Mouse (Mus musculus) midbrain, embryonic 10.5 days (tissue): ENCODE results near the gene Ttc1. TPM values are rescaled to one million over a fixed set of nuclear protein-coding genes. Genes with fewer than 3 reads are reported as not detected.

Experiments
- DNase-seq: peaks from one replicate; pipeline ENCODE4 v3.0.0-alpha.2; 2017; ENCODE audit warnings: low spot score
- H3K27ac ChIP-seq: fragments of 300-500 bp; sonication (generic); replicated peaks from 2 replicates; pipeline ENCODE4 v1.5.1; 2016; ENCODE audit warnings: mild to moderate bottlenecking
- H3K27me3 ChIP-seq: fragments of 300-500 bp; sonication (generic); 2 replicates; pipeline ENCODE4 v1.6.1; 2016; ENCODE audit warnings: low read depth, mild to moderate bottlenecking; ENCODE audit not compliant: poor library complexity, severe bottlenecking
- H3K36me3 ChIP-seq: fragments of 300-500 bp; sonication (generic); 2 replicates; pipeline ENCODE4 v1.6.1; 2016; ENCODE audit warnings: mild to moderate bottlenecking, moderate library complexity
- H3K4me1 ChIP-seq: fragments of 300-500 bp; sonication (generic); 2 replicates; pipeline ENCODE4 v1.6.1; 2016
- H3K4me3 ChIP-seq: fragments of 300-500 bp; sonication (generic); 2 replicates; pipeline ENCODE4 v1.5.1; 2016; ENCODE audit warnings: mild to moderate bottlenecking, moderate library complexity
- H3K9me3 ChIP-seq: fragments of 300-500 bp; sonication (generic); replicated peaks from 2 replicates; pipeline ENCODE4 v1.6.1; 2016; ENCODE audit warnings: mild to moderate bottlenecking
- WGBS: fragments of 180-500 bp; shearing (Covaris S2); methylation state at CpG from one replicate; pipeline ENCODE4 v1.1.7; 2016; 5-methylcytosine and 5-hydroxymethylcytosine counted together
- polyA plus RNA-seq: library from polyadenylated mRNA; unstranded; fragments of >200 nt; fragmentation: Nextera tagmentation; extraction: Ambion mirVana; gene quantifications from 2 replicates; pipeline ENCODE4 v1.2.1, GENCODE M21; 2016

Ttc1 gene
- polyA plus RNA-seq, 1 experiment from 2014 or later = 85.7 TPM

GRCm38 (mm10) chr11:43758436-43758835, 10.6 kb upstream of the Ttc1 start:
- H3K27me3 ChIP-seq = no peaks in the 10 kb centered on the region
- no peaks in the 10 kb centered on the region for H3K36me3 ChIP-seq
- H3K9me3 ChIP-seq = no peaks in the 10 kb centered on the region
- H3K4me3 ChIP-seq = no peak overlapping the region
- H3K27ac ChIP-seq = no peak overlapping the region
- no peaks in the 10 kb centered on the region for H3K4me1 ChIP-seq
- 75% methylated on average over 2 of the region's 2 CpGs for WGBS
- DNase-seq = no peak

GRCm38 (mm10) chr11:43755411-43755810, 7.6 kb upstream of the Ttc1 start:
- DNase-seq = no peak
- Histone ChIP-seq H3K27me3 (no peaks in the 10 kb centered on the region), H3K36me3 (no peaks in the 10 kb centered on the region), H3K4me3 (no peak overlapping the region), H3K9me3 (no peaks in the 10 kb centered on the region), H3K4me1 (no peaks in the 10 kb centered on the region), H3K27ac (no peak overlapping the region)
- 73% methylated on average over 5 of the region's 5 CpGs for WGBS

GRCm38 (mm10) chr11:43754568-43754967, 6.8 kb upstream of the Ttc1 start:
- no peaks in the 10 kb centered on the region for H3K27me3 ChIP-seq
- DNase-seq = no peak
- no peak overlapping the region for H3K27ac ChIP-seq
- no peak overlapping the region for H3K4me3 ChIP-seq
- H3K4me1 ChIP-seq = no peaks in the 10 kb centered on the region
- H3K9me3 ChIP-seq = no peaks in the 10 kb centered on the region
- 89% methylated on average over 1 of the region's 1 CpGs for WGBS
- no peaks in the 10 kb centered on the region for H3K36me3 ChIP-seq

DNA sequence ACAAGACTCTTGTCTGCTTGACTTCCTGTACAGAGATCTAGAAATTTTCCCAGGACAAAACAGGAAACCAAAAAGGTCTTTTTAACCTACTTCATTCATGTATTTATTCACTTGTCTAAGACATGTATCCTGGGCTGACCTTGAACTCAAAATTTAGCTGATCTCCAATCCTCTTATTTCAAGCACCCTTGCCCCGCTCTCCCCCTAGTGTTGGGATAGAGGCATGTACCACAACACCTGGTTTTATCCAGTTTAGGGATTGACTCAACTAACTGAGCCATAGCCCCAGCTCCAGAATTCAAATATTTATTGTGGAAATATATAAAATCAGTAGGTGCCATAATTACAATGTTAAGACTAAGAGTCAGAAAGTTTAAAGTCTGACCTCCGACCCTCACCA, 3.7 kb upstream of the Ttc1 start:
- Histone ChIP-seq H3K4me3 (no peak overlapping the region), H3K27me3 (no peaks in the 10 kb centered on the region), H3K4me1 (peaks cover 9% of the 10 kb centered on the region), H3K27ac (no peak overlapping the region), H3K36me3 (no peaks in the 10 kb centered on the region), H3K9me3 (no peaks in the 10 kb centered on the region)
- no peak for DNase-seq
- 68% methylated on average over 2 of the region's 2 CpGs for WGBS

DNA sequence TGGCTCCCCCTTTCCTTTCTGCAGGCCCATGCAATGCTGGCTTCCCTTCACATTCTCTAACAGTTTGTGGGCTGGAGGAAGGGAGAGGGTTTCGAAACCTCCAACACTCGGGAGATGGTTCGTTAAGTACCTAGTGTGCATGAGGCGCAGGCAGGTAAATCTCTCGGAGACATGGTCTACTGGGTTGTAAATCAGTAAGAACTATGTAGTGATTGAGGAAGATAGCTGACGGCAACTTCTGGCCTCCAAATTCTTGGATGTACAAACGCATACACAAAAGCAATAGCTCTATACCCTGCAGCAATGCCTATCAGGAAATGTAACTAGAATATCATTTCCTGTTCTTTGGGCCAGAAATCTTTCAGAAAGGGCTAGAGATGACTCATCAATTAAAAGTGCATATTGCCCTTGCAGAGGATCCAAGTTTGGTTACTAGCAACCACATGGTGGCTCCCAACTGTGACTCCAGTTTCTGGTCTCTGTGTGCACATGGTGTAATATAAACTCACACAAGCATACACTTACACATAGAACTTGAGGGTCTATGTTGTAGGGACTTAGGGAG, 19.0 kb downstream of the Ttc1 start:
- H3K9me3 ChIP-seq = no peaks in the 10 kb centered on the region
- 93% methylated on average over 7 of the region's 7 CpGs for WGBS
- H3K4me1 ChIP-seq = no peaks in the 10 kb centered on the region
- no peak overlapping the region for H3K27ac ChIP-seq
- H3K27me3 ChIP-seq = no peaks in the 10 kb centered on the region
- no peak for DNase-seq
- peaks cover 58% of the 10 kb centered on the region for H3K36me3 ChIP-seq
- H3K4me3 ChIP-seq = no peak overlapping the region

GRCm38 (mm10) chr11:43727796-43728195, 20.0 kb downstream of the Ttc1 start:
- H3K9me3 ChIP-seq = no peaks in the 10 kb centered on the region
- H3K36me3 ChIP-seq = peaks cover 56% of the 10 kb centered on the region
- no peak overlapping the region for H3K4me3 ChIP-seq
- 83% methylated on average over 7 of the region's 7 CpGs for WGBS
- H3K27ac ChIP-seq = no peak overlapping the region
- H3K27me3 ChIP-seq = no peaks in the 10 kb centered on the region
- no peak for DNase-seq
- H3K4me1 ChIP-seq = no peaks in the 10 kb centered on the region

DNA sequence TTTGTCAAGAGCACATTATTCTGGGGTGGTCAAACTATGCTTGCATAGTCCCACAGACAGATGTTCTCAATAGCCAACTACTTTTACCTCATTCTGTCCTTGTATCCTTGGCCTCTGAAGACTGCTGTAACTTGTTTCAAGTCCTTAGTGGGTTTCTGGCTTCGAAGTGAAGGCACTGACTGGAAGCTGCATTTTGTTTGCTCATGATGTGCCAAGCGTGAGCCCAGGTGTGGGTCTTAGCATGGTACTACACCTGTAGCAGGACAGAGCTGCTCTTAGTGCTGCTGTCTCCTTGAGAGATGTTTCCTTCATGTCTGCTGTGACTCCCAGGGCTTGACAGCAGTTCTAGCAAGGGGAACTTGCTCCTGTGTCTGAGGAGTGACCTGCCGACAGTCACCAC, 24.4 kb downstream of the Ttc1 start:
- no peaks in the 10 kb centered on the region for H3K27me3 ChIP-seq
- DNase-seq = no peak
- 91% methylated on average over 3 of the region's 3 CpGs for WGBS
- H3K9me3 ChIP-seq = no peaks in the 10 kb centered on the region
- peaks cover 53% of the 10 kb centered on the region for H3K36me3 ChIP-seq
- no peak overlapping the region for H3K4me3 ChIP-seq
- no peak overlapping the region for H3K27ac ChIP-seq
- no peaks in the 10 kb centered on the region for H3K4me1 ChIP-seq

- DNase-seq = no peak
- WGBS = 95% methylated on average over 4 of the region's 4 CpGs
- Histone ChIP-seq H3K27ac (no peak overlapping the region), H3K4me1 (no peaks in the 10 kb centered on the region), H3K9me3 (no peaks in the 10 kb centered on the region), H3K36me3 (peaks cover 65% of the 10 kb centered on the region), H3K27me3 (no peaks in the 10 kb centered on the region), H3K4me3 (no peak overlapping the region)
These were observed 35.6 kb downstream of the Ttc1 start for GRCm38 (mm10) chr11:43712178-43712577.

- Histone ChIP-seq H3K4me1 (no peaks in the 10 kb centered on the region), H3K4me3 (no peak overlapping the region), H3K36me3 (peaks cover 69% of the 10 kb centered on the region), H3K27me3 (no peaks in the 10 kb centered on the region), H3K27ac (no peak overlapping the region), H3K9me3 (no peaks in the 10 kb centered on the region)
- WGBS = 94% methylated on average over 2 of the region's 2 CpGs
- no peak for DNase-seq
These were observed 39.4 kb downstream of the Ttc1 start for GRCm38 (mm10) chr11:43708409-43708808.

- Histone ChIP-seq H3K36me3 (peaks cover 76% of the 10 kb centered on the region), H3K27ac (no peak overlapping the region), H3K4me1 (no peaks in the 10 kb centered on the region), H3K27me3 (no peaks in the 10 kb centered on the region), H3K9me3 (no peaks in the 10 kb centered on the region), H3K4me3 (no peak overlapping the region)
- WGBS = 93% methylated on average over 10 of the region's 10 CpGs
- no peak for DNase-seq
These were observed 42.1 kb downstream of the Ttc1 start for GRCm38 (mm10) chr11:43705751-43706150.

DNA sequence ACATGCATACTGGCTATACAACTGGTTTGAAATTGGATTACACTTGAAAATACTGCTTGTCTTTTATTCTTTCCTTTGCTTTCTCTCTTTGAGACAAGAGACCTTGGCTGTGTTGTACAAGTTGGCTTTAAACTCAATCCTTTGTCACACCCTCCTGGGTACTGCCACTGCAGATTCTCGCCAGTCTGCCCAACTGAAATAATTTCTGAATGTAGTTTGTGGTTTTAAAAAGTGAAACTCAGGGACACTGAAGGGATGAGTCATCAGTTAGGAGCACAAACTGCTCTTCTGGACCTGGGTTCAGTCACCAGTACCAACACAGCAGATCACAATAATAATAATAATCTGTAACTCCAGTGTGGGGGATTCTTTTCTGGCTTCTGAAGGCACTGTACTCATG, 44.3 kb downstream of the Ttc1 start:
- H3K4me3 ChIP-seq = no peak overlapping the region
- no peaks in the 10 kb centered on the region for H3K9me3 ChIP-seq
- no peak for DNase-seq
- H3K27me3 ChIP-seq = no peaks in the 10 kb centered on the region
- 93% methylated on average over 1 of the region's 1 CpGs for WGBS
- H3K4me1 ChIP-seq = no peaks in the 10 kb centered on the region
- no peak overlapping the region for H3K27ac ChIP-seq
- peaks cover 78% of the 10 kb centered on the region for H3K36me3 ChIP-seq

DNA sequence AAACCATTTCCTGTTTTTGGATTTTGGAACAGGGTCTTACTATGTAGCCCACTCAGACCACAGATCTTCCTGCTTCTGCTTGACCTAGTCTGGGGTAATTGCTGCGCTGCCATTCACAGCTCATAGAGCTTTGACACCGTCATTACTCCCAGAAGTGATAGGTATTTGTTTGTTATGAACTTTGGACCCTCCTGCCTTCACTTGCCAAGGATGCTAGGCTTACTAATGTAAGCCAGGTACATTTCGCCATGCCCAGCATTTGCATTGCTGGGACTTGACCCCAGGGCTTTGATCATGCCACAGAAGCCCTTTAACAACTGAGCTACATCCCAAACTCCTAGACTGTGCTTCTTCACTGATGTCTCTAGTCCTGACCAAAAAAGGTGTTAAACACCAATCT, 47.5 kb downstream of the Ttc1 start:
- Histone ChIP-seq H3K36me3 (peaks cover 85% of the 10 kb centered on the region), H3K9me3 (no peaks in the 10 kb centered on the region), H3K27ac (no peak overlapping the region), H3K4me1 (0 out of 2 replicates have a peak, but pooled peaks cover 3% of the 10 kb centered on the region), H3K27me3 (no peaks in the 10 kb centered on the region), H3K4me3 (no peak overlapping the region)
- WGBS = 92% methylated on average over 3 of the region's 3 CpGs
- no peak for DNase-seq

DNA sequence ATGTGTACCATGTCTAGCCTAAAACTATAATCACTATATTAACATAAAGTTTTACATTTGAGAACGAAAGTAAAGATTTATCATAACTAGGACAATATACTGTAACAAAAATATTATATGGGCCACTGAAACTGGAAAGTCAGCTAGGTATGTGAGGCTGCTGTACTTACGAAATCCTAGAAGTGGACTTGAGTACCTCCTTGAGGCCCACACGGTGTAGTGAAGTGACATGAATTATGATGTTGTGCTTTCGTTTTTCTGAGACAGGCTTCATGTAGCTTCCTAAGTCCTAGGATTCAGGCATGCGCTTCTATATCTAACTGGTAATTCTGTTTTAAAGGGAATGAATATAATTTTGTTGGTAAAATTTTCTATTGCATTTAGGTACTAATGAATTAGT, 49.2 kb downstream of the Ttc1 start:
- WGBS = 94% methylated on average over 5 of the region's 5 CpGs
- no peak overlapping the region for H3K4me3 ChIP-seq
- no peak overlapping the region for H3K27ac ChIP-seq
- no peaks in the 10 kb centered on the region for H3K27me3 ChIP-seq
- 0 out of 2 replicates have a peak, but pooled peaks cover 3% of the 10 kb centered on the region for H3K4me1 ChIP-seq
- DNase-seq = no peak
- peaks cover 83% of the 10 kb centered on the region for H3K36me3 ChIP-seq
- H3K9me3 ChIP-seq = no peaks in the 10 kb centered on the region

DNA sequence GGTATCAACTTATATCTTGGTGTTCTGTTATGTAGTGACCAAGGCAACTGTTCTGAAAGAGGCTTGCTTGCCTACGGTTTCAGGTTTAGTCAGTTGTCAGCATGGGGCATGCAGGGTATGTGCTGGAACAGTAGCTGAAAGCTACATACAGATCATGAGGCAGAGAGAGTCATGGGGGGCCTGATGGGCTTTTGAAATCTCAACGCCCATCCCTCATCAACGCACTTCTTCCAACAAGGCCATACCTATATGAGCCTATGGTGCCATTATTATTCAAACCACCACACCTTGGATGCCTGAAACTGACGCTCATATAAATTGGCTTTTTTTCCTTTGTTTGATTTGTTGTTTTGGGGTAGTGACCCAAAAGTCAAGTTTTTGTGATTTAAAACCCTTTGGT, 51.2 kb downstream of the Ttc1 start:
- 87% methylated on average over 4 of the region's 4 CpGs for WGBS
- Histone ChIP-seq H3K9me3 (no peaks in the 10 kb centered on the region), H3K27ac (no peak overlapping the region), H3K36me3 (peaks cover 88% of the 10 kb centered on the region), H3K27me3 (no peaks in the 10 kb centered on the region), H3K4me3 (no peak overlapping the region), H3K4me1 (0 out of 2 replicates have a peak, but pooled peaks cover 3% of the 10 kb centered on the region)
- no peak for DNase-seq
